Mouse (Mus musculus): ENCODE results near the gene Vmn1r172.
"Not testable (repeated sequence)": the region's sequence is repeated elsewhere in the genome, so short reads cannot be mapped to it uniquely, and the experiment has no call there.

Vmn1r172 gene

GRCm38 (mm10) chr7:23658016-23658415, at the start of gene Vmn1r172:
Vmn1r172 (plus strand) TSS chr7:23658316.
- no peak for DNase-seq

- no peak for DNase-seq
These were observed 27.7 kb upstream of the Vmn1r172 start, which contains the start of gene Vmn1r171 for GRCm38 (mm10) chr7:23630422-23630821. Vmn1r171 (plus strand) TSS chr7:23630722.

GRCm38 (mm10) chr7:23700403-23700802, 42.3 kb downstream of the Vmn1r172 start, which contains the start of gene Vmn1r173:
Vmn1r173 (plus strand) TSS chr7:23700703.
- DNase-seq = not testable (repeated sequence)
